8 mouse cellular contexts compared by ENCODE assay signal in genomic region chr2:165778927-165779326, GRCm38 (mm10).
A peak's percentile ranks its signal among the peaks of the same experiment; 100 is the strongest.
DNase-seq lines count a peak whose midpoint lies in the region; ATAC-seq and TF ChIP-seq lines count a peak whose summit lies in the region.

No protein-coding gene starts in this region.

- H3K36me3 ChIP-seq in heart, embryonic 11.5 days (ENCODE audit: control insufficient read depth, insufficient read depth, low read length): no peaks in the 10 kb centered on the region
- peaks cover 4% of the 10 kb centered on the region for H3K36me3 ChIP-seq in intestine, embryonic 15.5 days
- peaks cover 24% of the 10 kb centered on the region for H3K36me3 ChIP-seq in midbrain, embryonic 14.5 days (ENCODE audit: control insufficient read depth, insufficient read depth, low read length)
- H3K36me3 ChIP-seq in small intestine, adult 2 months (ENCODE audit: control insufficient read depth, insufficient read depth, low read length): peaks cover 4% of the 10 kb centered on the region; the same call in 1 of the 2 replicates

- intact Hi-C loops in gastrocnemius, adult 2 months (cut with DNase I): loop anchor here (10.0 kb wide), 1 partner anchor 786 kb away; no protein-coding TSS in a partner anchor
- intact Hi-C loops in left cerebral cortex, postnatal 10 days (cut with DNase I): no loop called here

- no peak; the same call in 1 of the 2 replicates for TF ChIP-seq CTCF in gastrocnemius, adult 2 months (IDR thresholded peaks at IDR 0.05)
- peak; percentile 89; the same call in 1 of the 2 replicates for TF ChIP-seq CTCF in small intestine, adult 2 months (IDR thresholded peaks at IDR 0.05; ENCODE audit: extremely low read depth, insufficient read length, insufficient replicate concordance, low read depth, low read length)

- peaks cover 4% of the 10 kb centered on the region; the same call in 1 of the 2 replicates for H3K4me1 ChIP-seq in heart, embryonic 11.5 days (ENCODE audit: control insufficient read depth, insufficient read depth, low read length)
- no peaks in the 10 kb centered on the region for H3K4me1 ChIP-seq in intestine, embryonic 15.5 days (replicated peaks)
- H3K4me1 ChIP-seq in midbrain, embryonic 14.5 days (ENCODE audit: control insufficient read depth, insufficient read depth, low read length): no peaks in the 10 kb centered on the region; the same call in 1 of the 2 replicates
- no peaks in the 10 kb centered on the region for H3K4me1 ChIP-seq in small intestine, adult 2 months (ENCODE audit: control insufficient read depth, insufficient read depth, insufficient read length, low read length)

- ATAC-seq in heart, embryonic 11.5 days (replicated peaks; ENCODE audit: insufficient number of reproducible peaks, low FRiP score, low TSS enrichment): no peak; the same call in 1 of the 2 replicates
- ATAC-seq in common myeloid progenitor, adult 5-6 weeks (replicated peaks; ENCODE audit: low read depth, poor library complexity, severe bottlenecking): peak; percentile 88
- peak; percentile 65 for ATAC-seq in intestine, embryonic 15.5 days
- peak; percentile 83 for ATAC-seq in midbrain, embryonic 14.5 days (ENCODE audit: low FRiP score, low TSS enrichment)

- H3K9ac ChIP-seq in heart, embryonic 11.5 days (ENCODE audit: low read depth, low read length): no peak overlapping the region
- H3K9ac ChIP-seq in intestine, embryonic 15.5 days: no peak overlapping the region
- 0 out of 2 replicates have a peak overlapping the region, but pooled peaks have one; percentile 1 for H3K9ac ChIP-seq in midbrain, embryonic 14.5 days (replicated peaks; ENCODE audit: low read length)

- no peak overlapping the region for H3K4me2 ChIP-seq in heart, embryonic 11.5 days
- no peak overlapping the region for H3K4me2 ChIP-seq in intestine, embryonic 15.5 days (replicated peaks)
- H3K4me2 ChIP-seq in midbrain, embryonic 14.5 days (ENCODE audit: low read length): no peak overlapping the region

- no peaks in the 10 kb centered on the region for H3K27me3 ChIP-seq in heart, embryonic 11.5 days (ENCODE audit: control insufficient read depth, insufficient read depth, low read length)
- H3K27me3 ChIP-seq in intestine, embryonic 15.5 days (replicated peaks): no peaks in the 10 kb centered on the region
- no peaks in the 10 kb centered on the region for H3K27me3 ChIP-seq in midbrain, embryonic 14.5 days (ENCODE audit: control insufficient read depth, insufficient read depth, low read length)
- no peaks in the 10 kb centered on the region for H3K27me3 ChIP-seq in small intestine, adult 2 months (ENCODE audit: control insufficient read depth, insufficient read depth, low read length)

- TF ChIP-seq POLR2A in small intestine, adult 2 months (IDR thresholded peaks at IDR 0.05; ENCODE audit: low read depth, low read length): no peak

- H3K27ac ChIP-seq in heart, embryonic 11.5 days (ENCODE audit: low read depth, low read length): no peak overlapping the region
- no peak overlapping the region for H3K27ac ChIP-seq in gastrocnemius, adult 2 months
- H3K27ac ChIP-seq in intestine, embryonic 15.5 days: no peak overlapping the region
- H3K27ac ChIP-seq in midbrain, embryonic 14.5 days (replicated peaks; ENCODE audit: low read depth, low read length): peak overlapping the region; percentile 78
- H3K27ac ChIP-seq in small intestine, adult 2 months (ENCODE audit: insufficient read depth, low read depth, low read length): no peak overlapping the region

- H3K9me3 ChIP-seq in heart, embryonic 11.5 days (replicated peaks; ENCODE audit: control insufficient read depth, low read length): no peaks in the 10 kb centered on the region
- no peaks in the 10 kb centered on the region; the same call in 1 of the 2 replicates for H3K9me3 ChIP-seq in intestine, embryonic 15.5 days
- H3K9me3 ChIP-seq in midbrain, embryonic 14.5 days (ENCODE audit: control insufficient read depth, low read length): no peaks in the 10 kb centered on the region

- DNase-seq in heart, adult 11 months: peak; percentile 94
- DNase-seq in gastrocnemius, adult 2 months: peak; percentile 79
- DNase-seq in left cerebral cortex, postnatal 10 days (ENCODE audit: extremely low spot score in 1 of 2, low spot score in 2 of 2): peak; percentile 76 to 85
- peak; percentile 94 for DNase-seq in midbrain, embryonic 14.5 days

- WGBS in heart, embryonic 11.5 days (ENCODE audit: insufficient replicate concordance): 28% methylated on average over 6 of the region's 6 CpGs
- 19% methylated on average over 6 of the region's 6 CpGs for WGBS in intestine, embryonic 15.5 days
- WGBS in midbrain, embryonic 14.5 days: 25% methylated on average over 6 of the region's 6 CpGs
- WGBS in small intestine, adult 2 months: 21% methylated on average over 6 of the region's 6 CpGs

- H3K4me3 ChIP-seq in heart, embryonic 11.5 days (ENCODE audit: low read depth, low read length): no peak overlapping the region
- no peak overlapping the region for H3K4me3 ChIP-seq in gastrocnemius, adult 2 months
- no peak overlapping the region for H3K4me3 ChIP-seq in intestine, embryonic 15.5 days (replicated peaks)
- H3K4me3 ChIP-seq in midbrain, embryonic 14.5 days (replicated peaks; ENCODE audit: low read depth, low read length): no peak overlapping the region
- no peak overlapping the region for H3K4me3 ChIP-seq in small intestine, adult 2 months (ENCODE audit: low read depth, low read length)
